Mouse (Mus musculus) brain, embryonic 14.5 days (tissue): ENCODE measurements at regions not wholly inside any gene's neighbourhood (a gene's known extent, or its start where the extent isn't known, plus 50 kb on each side); places are given as distances from the start of the nearest gene placed in this dataset.

Experiments
- DNase-seq: peaks from one replicate; pipeline ENCODE4 v3.0.0-alpha.2; 2011; ENCODE audit warnings: low read depth
- CTCF ChIP-seq: fragments of 200-500 bp; IDR thresholded peaks from 2 replicates; pipeline ENCODE4 v1.5.1; 2012; ENCODE audit warnings: inconsistent platforms, mild to moderate bottlenecking, moderate library complexity, borderline replicate concordance; ENCODE audit not compliant: insufficient read depth, insufficient read length; ENCODE audit errors: extremely low read depth
- POLR2A ChIP-seq: fragments of 200-500 bp; IDR thresholded peaks from 2 replicates; pipeline ENCODE4 v1.6.1; 2012; ENCODE audit warnings: mild to moderate bottlenecking, inconsistent platforms, borderline replicate concordance; ENCODE audit not compliant: poor library complexity, insufficient read depth, insufficient read length, severe bottlenecking; ENCODE audit errors: extremely low read depth

DNA sequence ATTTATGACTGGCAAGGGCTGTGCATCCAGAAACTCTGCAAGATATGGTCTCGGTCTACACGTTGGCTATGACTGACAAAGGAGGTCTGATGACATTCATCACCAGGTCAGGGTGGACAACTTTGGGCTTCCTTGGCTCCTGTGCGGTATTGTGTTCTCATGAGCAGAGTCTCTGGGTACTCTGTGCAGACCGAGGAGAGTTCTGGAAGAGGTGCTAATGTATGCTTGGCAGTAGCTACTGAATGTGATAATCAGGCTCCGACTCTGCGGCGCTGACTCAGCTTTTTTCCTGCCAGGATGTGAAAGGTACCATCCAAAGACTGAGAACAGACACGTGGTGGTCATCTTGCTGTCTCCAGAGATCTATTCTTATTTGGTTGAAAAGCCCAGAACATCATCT is 94.5 kb upstream of the Oxgr1 start:
- peak; percentile 65 for DNase-seq
- no peak for TF ChIP-seq POLR2A
- no peak for TF ChIP-seq CTCF

DNA sequence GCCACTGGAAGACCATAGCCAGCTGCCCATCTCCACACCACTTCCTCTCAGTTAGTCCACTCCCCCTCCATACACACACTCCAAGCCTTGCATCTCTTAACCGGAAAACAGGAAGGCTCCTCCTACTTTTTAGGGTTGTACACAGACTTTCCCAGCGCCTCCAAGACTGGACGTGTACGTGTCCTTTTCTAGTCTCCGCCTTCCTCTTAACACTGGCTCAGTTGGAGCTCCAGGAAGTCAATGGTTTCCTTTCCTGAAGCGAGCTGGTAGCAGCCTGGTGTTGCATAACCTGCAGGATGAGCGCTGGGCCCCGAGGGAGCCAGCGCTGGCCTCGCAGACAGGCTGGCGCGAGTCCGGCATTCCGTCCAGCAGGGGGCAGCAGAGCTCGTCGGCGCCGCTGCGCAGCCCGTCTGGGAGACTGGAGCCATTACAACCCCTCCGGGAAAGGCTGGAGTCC is 95.5 kb upstream of the Oxgr1 start:
- peak; percentile 92 for DNase-seq
- TF ChIP-seq POLR2A (no peak), CTCF (peak; percentile 95)

DNA sequence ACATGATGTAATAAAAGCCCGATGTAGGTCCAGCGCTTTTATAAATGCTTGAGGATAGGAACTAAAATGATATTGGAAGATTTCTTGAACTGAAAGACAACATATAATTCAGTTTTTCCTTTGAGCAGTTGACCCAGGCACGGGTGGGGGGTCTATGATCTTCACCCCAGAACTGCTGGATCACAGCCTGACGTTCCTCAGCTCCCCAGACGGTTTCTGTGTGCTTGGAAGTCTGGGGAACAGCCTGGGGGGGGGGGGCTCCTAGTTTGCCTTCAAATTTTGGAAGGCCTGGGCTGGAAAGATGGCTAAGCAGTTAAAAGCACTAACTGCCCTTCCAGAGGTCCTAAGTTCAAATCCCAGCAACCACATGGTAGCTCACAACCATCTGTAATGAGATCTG is 96.3 kb upstream of the Oxgr1 start:
- TF ChIP-seq POLR2A (no peak), CTCF (no peak)
- DNase-seq = no peak

DNA sequence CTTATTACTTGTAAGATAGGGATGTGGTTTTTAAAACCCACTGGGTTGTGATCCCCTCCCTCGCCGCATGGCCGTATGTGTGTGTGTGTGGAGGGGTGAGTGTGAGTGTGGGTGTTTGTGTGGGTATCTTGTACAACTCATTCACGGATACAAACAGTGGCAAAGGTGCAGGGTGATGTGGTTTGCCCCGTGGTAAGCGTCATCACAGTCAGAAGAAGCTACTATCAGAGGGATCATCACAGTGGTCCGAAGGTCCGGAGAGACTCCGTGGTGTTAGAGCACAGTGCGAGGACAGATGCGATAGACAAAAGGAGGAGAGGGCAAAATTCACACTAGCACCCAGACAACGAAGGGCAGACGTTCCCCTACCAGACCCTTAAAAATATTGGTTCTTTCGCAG is 97.0 kb upstream of the Oxgr1 start:
- no peak for DNase-seq
- TF ChIP-seq POLR2A (no peak), CTCF (no peak)

DNA sequence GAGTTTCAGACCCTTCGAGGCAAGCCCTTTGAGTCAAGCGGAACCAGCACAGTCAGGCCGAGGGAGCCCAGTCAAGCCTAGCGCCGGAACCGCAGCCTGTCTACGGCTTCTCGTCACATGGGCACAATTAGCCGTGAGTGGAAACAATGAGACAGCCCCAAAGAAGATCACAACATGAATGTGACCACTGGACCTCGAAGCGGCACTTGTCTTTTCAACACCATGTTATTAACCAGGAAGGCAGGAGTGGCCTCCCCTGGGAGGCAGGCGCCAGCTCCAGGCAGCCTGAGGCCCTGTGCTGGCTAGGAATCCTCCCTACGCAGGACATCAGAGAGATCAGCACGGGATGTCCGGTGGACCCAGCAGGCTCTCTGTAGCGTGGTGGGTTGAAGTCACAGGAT is 97.4 kb upstream of the Oxgr1 start:
- DNase-seq = no peak
- no peak for TF ChIP-seq POLR2A
- no peak for TF ChIP-seq CTCF

DNA sequence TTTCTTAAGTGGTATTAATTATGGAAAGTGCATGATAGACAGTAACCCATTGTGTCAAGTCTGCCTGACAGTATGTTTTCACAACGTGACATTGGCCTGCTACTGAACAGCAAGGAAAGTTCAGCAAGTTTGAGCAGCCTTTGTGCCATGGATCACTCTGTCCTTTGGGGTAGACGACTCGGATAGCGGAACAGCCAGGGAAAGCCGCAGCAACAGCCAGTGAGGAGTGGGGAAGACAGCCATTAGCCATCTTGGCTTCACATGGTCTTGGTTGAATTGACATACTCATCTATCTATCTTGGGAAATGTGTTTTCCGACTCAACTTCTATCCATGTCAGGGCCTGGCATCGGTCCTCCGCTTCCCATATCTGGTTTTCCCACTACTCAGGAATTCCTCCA is 98.0 kb upstream of the Oxgr1 start:
- TF ChIP-seq CTCF (no peak), POLR2A (no peak)
- DNase-seq = no peak

DNA sequence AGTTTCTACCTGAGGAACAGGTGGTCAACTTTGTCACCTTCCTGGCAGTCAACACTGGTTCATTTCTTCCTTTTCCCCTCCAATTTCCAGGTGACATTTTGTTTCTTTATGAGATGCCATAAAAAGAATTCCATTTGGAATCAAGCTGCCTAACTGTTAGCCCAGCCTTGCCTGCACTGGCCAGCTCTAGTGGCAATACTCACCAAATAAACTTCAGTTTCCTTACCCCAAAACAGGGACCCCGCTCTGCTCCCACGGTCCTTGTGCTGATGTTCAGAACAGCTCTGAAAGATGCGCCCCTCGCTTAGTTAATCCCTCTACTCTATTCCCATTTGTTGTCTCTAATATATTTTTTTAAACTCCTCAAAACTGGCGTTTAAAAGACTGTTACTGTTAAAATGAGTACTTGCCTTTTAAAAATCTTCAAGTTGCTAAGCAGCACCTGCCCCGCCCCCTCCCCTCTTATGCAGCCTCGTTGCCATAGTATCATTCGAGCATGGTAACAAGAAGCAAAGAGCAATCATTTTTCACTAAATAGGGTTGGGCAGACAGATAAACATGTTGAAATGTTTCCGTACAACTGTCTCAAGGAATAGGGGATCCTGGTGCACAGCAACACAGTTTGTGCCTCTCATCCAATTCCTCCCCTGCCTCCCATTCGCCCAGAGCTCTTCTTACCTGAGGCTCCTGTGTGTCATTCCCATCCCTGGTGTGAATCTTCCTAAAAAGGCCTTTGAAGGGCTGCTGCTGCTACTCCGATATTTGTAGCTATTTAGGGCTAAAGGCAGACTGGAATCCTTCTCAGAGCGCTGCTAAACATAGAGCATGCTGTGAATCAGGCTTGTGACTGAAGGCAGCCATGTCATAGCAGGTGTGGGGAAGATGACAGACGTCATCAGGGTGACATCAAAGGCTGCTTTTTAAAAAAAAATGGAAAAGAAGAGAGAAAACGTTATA is 98.8 kb upstream of the Oxgr1 start:
- DNase-seq = peak; percentile 70
- TF ChIP-seq POLR2A (no peak), CTCF (no peak)

DNA sequence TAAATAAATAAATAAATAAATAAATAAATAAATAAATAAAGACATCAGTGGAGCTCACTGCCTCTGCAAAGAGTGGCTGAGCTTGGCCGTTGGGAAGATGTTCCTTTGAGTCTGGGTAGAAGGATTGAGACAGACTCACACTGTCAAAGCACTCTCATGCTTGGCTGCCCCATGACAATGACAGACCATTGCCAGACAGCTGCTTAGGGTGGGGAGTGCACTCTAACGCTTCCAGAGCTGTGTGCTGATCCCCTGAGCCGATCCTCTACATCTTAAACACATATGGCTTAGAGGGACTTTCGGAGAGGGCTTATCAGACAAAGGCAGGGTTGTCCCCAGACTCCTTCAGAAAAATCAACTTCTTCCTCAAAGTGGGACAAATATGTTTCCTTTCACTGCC is 100.0 kb upstream of the Oxgr1 start:
- no peak for TF ChIP-seq POLR2A
- TF ChIP-seq CTCF = no peak
- peak; percentile 47 for DNase-seq

DNA sequence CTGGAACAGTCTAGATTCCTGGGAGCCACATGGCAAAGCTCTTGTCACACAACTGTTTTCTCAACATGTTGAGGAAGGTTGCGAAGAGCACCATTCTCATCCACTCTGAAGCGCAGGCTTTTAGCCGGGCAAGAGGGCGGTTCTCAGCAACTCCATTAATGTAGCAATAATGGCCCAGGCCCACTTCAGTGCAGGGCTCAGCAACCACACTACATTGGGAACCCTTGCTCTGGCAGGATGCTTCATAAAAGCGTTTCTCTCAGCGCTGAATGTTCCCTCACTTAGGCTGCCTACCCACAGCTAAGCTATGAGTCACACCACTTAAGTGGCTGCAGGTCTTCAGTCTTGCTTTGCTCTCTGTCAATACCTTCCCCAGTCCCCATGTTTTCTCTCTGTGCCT is 102.2 kb upstream of the Oxgr1 start:
- TF ChIP-seq POLR2A (no peak), CTCF (no peak)

DNA sequence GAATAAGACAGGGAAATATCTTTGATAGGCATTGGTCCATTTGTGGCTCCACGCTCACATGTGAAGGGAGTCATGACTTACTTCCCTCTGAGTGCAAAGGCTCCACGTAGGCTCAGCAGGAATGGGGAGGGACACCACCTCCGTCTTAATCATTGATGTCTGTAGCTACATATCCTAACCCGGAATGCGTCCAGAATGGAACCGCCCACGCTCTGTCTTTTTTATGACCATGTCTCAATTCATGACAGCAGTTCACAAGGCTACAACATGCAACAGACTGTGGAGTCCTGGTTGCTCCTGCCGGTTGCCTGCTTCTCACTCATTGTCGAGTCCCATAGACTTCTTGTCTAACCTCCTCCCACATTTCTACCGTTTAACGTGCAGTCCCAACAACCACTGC is 104.1 kb upstream of the Oxgr1 start:
- TF ChIP-seq CTCF = no peak
- TF ChIP-seq POLR2A = no peak
- no peak for DNase-seq

More for the DNA sequence above, 102.2 kb upstream of the Oxgr1 start:
- no peak for DNase-seq

DNA sequence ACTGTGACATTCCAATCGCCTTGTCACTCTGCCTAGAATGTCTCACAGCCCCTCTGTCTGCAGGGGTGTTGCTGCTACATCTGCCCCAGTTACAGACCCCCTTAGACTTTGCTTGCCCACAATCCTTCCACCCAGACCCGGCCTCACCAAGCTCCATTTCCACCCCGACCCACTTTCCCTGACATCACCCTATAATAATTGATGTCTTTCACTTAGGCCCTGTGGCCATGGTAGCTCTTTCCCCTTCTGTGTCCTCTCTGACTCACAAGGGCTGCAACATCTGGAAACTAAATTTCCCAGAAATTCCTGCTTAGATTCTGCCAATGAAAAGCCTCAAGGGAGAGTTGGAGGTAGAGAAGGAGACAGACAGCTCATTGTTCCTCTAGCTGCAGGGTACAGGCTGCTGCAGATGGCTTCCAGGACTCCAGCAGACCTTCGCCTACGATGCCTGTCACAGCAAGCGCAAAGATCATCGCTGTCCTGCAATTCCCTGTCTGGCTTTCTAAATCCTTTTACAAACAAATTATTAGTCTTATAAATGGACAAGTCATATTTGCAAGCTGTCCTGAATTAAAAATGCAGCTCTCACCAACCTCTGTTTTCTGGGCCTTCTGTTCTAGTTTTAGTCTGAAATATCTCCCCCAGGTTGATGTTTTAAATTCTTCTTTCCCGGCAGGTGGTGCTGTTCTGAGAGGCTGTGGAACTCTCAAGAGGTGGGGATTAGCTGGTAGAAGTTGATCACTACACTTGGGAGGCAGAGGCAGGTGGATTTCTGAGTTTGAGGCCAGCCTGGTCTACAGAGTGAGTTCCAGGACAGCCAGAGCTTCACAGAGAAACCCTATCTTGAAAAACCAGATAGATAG is 104.9 kb upstream of the Oxgr1 start:
- TF ChIP-seq CTCF = no peak
- TF ChIP-seq POLR2A = no peak
- no peak for DNase-seq

DNA sequence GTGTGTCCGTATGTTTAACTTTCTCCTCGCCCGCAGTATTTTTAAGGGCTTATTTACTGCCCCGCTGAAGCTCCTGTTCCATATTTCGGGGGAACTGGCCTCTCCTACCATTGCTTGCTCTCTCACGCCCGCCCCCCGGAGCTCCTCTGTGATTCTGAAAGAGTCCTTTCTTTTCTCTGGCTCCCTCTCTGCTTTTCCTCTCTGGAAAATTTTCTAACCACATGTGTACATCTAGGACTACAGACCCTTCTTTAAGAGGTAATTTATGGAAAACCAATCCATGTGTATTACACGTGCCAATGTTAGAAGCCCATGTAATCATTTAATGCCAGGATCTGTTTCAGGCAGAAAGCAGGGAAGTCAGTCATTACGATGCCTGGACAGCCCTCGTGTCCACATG is 106.6 kb upstream of the Oxgr1 start:
- no peak for TF ChIP-seq CTCF
- TF ChIP-seq POLR2A = no peak
- DNase-seq = no peak

DNA sequence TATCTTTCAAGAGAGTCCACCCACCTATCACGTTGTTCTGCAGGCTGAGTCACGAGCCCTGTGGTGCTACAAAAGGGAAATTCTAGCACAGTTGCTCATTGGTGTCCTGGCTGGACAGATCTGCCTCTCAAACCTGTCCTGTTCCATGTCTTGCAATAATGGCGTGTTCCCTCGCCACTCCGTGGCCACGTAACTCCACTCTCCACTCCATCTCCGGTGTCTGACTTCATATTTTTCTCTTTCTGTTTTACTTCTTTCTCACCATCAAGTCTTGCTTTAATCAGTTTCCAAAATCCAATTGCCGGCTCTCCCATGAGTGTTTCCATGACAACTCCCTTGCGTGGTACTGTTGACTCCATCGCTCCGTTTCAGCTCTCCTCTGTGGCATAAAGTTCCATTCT is 107.1 kb upstream of the Oxgr1 start:
- TF ChIP-seq POLR2A = no peak
- no peak for TF ChIP-seq CTCF
- DNase-seq = no peak
